8 mouse cellular contexts compared by ENCODE assay signal in genomic region chr8:48152062-48152738, GRCm38 (mm10). TPM values are rescaled to one million over a fixed set of nuclear protein-coding genes. Genes with fewer than 3 reads are reported as not detected.
DNase-seq lines count a peak whose midpoint lies in the region; ATAC-seq lines count a peak whose summit lies in the region.

No protein-coding gene starts in this region.

- H3K4me3 ChIP-seq in hindbrain, embryonic 11.5 days (ENCODE audit: low read depth, low read length) = no peak overlapping the region
- no peak overlapping the region for H3K4me3 ChIP-seq in midbrain, embryonic 11.5 days (ENCODE audit: low read depth, low read length)

- H3K36me3 ChIP-seq in hindbrain, embryonic 11.5 days (ENCODE audit: control insufficient read depth, insufficient read depth, low read length) = no peaks in the 10 kb centered on the region
- no peaks in the 10 kb centered on the region for H3K36me3 ChIP-seq in midbrain, embryonic 11.5 days (ENCODE audit: control insufficient read depth, insufficient read depth, low read length)

- peak; percentile 19 for DNase-seq in adrenal gland, adult 2 months
- DNase-seq in adrenal gland, adult 8-10 months = no peak
- peak; percentile 17 for DNase-seq in right cerebral cortex, postnatal 14 days
- no peak for DNase-seq in right cerebral cortex, postnatal 36 days (ENCODE audit: low spot score in 2 of 2)
- DNase-seq in hindbrain, embryonic 11.5 days (ENCODE audit: low spot score) = peak; percentile 53
- no peak for DNase-seq in midbrain, embryonic 11.5 days (ENCODE audit: low spot score, missing footprints)
- DNase-seq in spleen, postnatal 36 days (ENCODE audit: low spot score in 2 of 2) = no peak
- DNase-seq in B cell, adult 2 months = no peak

- no peaks in the 10 kb centered on the region; the same call in 1 of the 2 replicates for H3K4me1 ChIP-seq in hindbrain, embryonic 11.5 days (replicated peaks; ENCODE audit: control insufficient read depth, insufficient read depth, low read length)
- peaks cover 7% of the 10 kb centered on the region for H3K4me1 ChIP-seq in midbrain, embryonic 11.5 days (ENCODE audit: control insufficient read depth, insufficient read depth, low read length)

- H3K9ac ChIP-seq in hindbrain, embryonic 11.5 days (ENCODE audit: low read depth, low read length) = no peak overlapping the region
- no peak overlapping the region for H3K9ac ChIP-seq in midbrain, embryonic 11.5 days (ENCODE audit: low read length)

- H3K9me3 ChIP-seq in hindbrain, embryonic 11.5 days (ENCODE audit: control insufficient read depth, low read length) = no peaks in the 10 kb centered on the region
- H3K9me3 ChIP-seq in midbrain, embryonic 11.5 days (ENCODE audit: control insufficient read depth, low read length) = peaks cover 3% of the 10 kb centered on the region; the same call in 1 of the 2 replicates

- 40% methylated on average over 19 of the region's 19 CpGs for WGBS in hindbrain, embryonic 11.5 days
- WGBS in midbrain, embryonic 11.5 days = 41% methylated on average over 19 of the region's 19 CpGs

- H3K4me2 ChIP-seq in hindbrain, embryonic 11.5 days (replicated peaks; ENCODE audit: low read depth, low read length) = no peak overlapping the region
- no peak overlapping the region for H3K4me2 ChIP-seq in midbrain, embryonic 11.5 days

- H3K27me3 ChIP-seq in hindbrain, embryonic 11.5 days (ENCODE audit: control insufficient read depth, insufficient read depth, low read length) = no peaks in the 10 kb centered on the region
- H3K27me3 ChIP-seq in midbrain, embryonic 11.5 days (ENCODE audit: control insufficient read depth, insufficient read depth, low read length) = peaks cover 3% of the 10 kb centered on the region; the same call in 1 of the 2 replicates

- no peak overlapping the region for H3K27ac ChIP-seq in hindbrain, embryonic 11.5 days (ENCODE audit: low read depth, low read length)
- no peak overlapping the region for H3K27ac ChIP-seq in midbrain, embryonic 11.5 days (ENCODE audit: low read depth, low read length)

- peak; percentile 60; the same call in 1 of the 2 replicates for ATAC-seq in hindbrain, embryonic 11.5 days (ENCODE audit: low FRiP score)
- ATAC-seq in midbrain, embryonic 11.5 days (ENCODE audit: low FRiP score) = peak; percentile 65

RNA-seq across cellular contexts. Expression of gene Dctd, which starts 53.3 kb away (rescaled TPM):
- total RNA-seq in adrenal gland, adult 2 months (2021) = 1 to 10 TPM; 2.6 to 3.0 TPM
- polyA plus RNA-seq in adrenal gland, adult 2 months (2012; rRNA removed) = 2.6 and 2.8 TPM in 2 replicates
- total RNA-seq in adrenal gland, adult 8-10 months (2022) = 1 to 10 TPM; 2.7 to 3.4 (median 3.2) TPM
- polyA plus RNA-seq in hindbrain, embryonic 11.5 days (2014; fragmentation: Nextera tagmentation; extraction: Ambion mirVana) = 30.8 and 31.4 TPM in 2 replicates
- polyA plus RNA-seq in midbrain, embryonic 11.5 days (2014; fragmentation: Nextera tagmentation; extraction: Ambion mirVana) = 21.2 and 26.5 TPM in 2 replicates

Comparison
In these comparisons a context has a peak if more than half of its experiments do, and no peak if none do; other contexts are left out.
1. DNase-seq: peak in adrenal gland, adult 2 months (single experiment), right cerebral cortex, postnatal 14 days (single experiment) and hindbrain, embryonic 11.5 days (single experiment); none in adrenal gland, adult 8-10 months (single experiment), right cerebral cortex, postnatal 36 days (0 of 2), midbrain, embryonic 11.5 days (single experiment), spleen, postnatal 36 days (0 of 2) and B cell, adult 2 months (0 of 2).